Comparison of ENCODE assay signal across 8 mouse cellular contexts in the genomic region with DNA sequence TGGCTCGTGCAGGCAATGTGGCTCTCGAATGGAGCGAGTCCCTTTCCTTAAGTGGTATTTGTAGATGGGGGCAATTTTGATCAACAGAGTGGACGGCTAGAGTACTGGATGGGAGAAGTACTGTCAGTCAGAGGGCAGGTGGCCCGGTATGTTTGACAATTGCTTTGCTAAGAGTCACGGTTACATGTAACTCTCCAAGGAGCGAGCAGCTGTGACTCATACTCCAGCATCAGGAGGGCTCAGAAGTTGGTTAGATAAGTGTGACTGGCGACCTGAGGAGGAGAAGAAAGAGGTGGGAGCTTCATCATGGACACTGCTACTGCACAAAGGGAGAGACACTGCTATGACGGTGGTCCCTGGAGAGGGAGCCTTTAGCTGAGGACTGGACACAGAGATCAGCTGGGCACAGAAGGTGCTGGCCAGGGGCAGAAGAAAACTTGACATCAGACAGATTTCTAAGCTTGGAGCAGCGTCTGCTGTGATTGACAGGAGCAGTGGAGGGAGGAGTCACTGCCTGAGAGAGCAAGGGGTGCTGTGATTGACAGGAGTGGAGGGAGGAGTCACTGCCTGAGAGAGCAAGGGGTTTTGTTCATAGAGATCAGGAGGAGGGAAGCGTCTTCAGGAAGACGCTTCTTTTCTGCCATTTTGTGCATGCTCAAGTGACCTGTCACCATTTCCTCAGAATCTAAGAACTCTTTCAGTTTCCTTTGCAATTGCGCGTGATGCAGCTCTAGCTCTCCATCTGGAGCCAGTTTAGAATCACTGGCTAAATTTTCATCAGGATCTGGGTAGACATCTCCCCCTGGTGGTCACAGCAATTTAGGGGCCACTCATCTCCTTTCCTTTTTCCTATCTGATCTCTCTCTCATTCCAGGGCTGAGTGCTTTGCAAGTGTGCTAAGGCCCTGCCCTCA. TPM values are rescaled to one million over a fixed set of nuclear protein-coding genes. Genes with fewer than 3 reads are reported as not detected.
DNase-seq lines count a peak whose midpoint lies in the region; ATAC-seq and TF ChIP-seq lines count a peak whose summit lies in the region.

No protein-coding gene starts in this region.

- H3K36me3 ChIP-seq in heart, embryonic 11.5 days (ENCODE audit: control insufficient read depth, insufficient read depth, low read length), result no peaks in the 10 kb centered on the region
- no peaks in the 10 kb centered on the region for H3K36me3 ChIP-seq in kidney, embryonic 14.5 days (ENCODE audit: control insufficient read depth, insufficient read depth, low read length)
- no peaks in the 10 kb centered on the region for H3K36me3 ChIP-seq in limb, embryonic 14.5 days (ENCODE audit: control insufficient read depth, insufficient read depth, low read length)
- H3K36me3 ChIP-seq in midbrain, embryonic 16.5 days (ENCODE audit: control insufficient read depth, insufficient read depth, low read length), result no peaks in the 10 kb centered on the region

- WGBS in heart, embryonic 11.5 days (ENCODE audit: insufficient replicate concordance), result 43% methylated on average over 14 of the region's 14 CpGs
- WGBS in kidney, embryonic 14.5 days, result 61% methylated on average over 14 of the region's 14 CpGs
- WGBS in limb, embryonic 14.5 days, result 58% methylated on average over 14 of the region's 14 CpGs
- WGBS in midbrain, embryonic 16.5 days, result 61% methylated on average over 14 of the region's 14 CpGs

- ATAC-seq in heart, embryonic 11.5 days (replicated peaks; ENCODE audit: insufficient number of reproducible peaks, low FRiP score, low TSS enrichment), result peak; percentile 75; the same call in 1 of the 2 replicates
- ATAC-seq in kidney, embryonic 14.5 days (ENCODE audit: low FRiP score, low TSS enrichment), result peak; percentile 55
- ATAC-seq in limb, embryonic 14.5 days (ENCODE audit: low FRiP score, low read depth), result peak; percentile 67
- peak; percentile 80 for ATAC-seq in midbrain, embryonic 16.5 days

- 0 out of 2 replicates have a peak overlapping the region, but pooled peaks have one; percentile 43 for H3K9ac ChIP-seq in heart, embryonic 11.5 days (ENCODE audit: low read depth, low read length)
- peak overlapping the region; percentile 12; the same call in 1 of the 2 replicates for H3K9ac ChIP-seq in kidney, embryonic 14.5 days (ENCODE audit: low read depth, low read length)
- H3K9ac ChIP-seq in limb, embryonic 14.5 days (ENCODE audit: low read depth, low read length, severe bottlenecking), result no peak overlapping the region
- H3K9ac ChIP-seq in midbrain, embryonic 16.5 days (ENCODE audit: low read depth, low read length), result no peak overlapping the region; the same call in 1 of the 2 replicates

- TF ChIP-seq POLR2A in bone marrow macrophage, adult 2 months (IDR thresholded peaks at IDR 0.05; ENCODE audit: borderline replicate concordance, low read depth, low read length), result no peak
- no peak for TF ChIP-seq POLR2A in embryonic fibroblast, embryonic 13.5 days (IDR thresholded peaks at IDR 0.05; ENCODE audit: low read depth, low read length)
- no peak for TF ChIP-seq POLR2A in limb, embryonic 14.5 days (IDR thresholded peaks at IDR 0.05; ENCODE audit: borderline replicate concordance, extremely low read depth, insufficient read depth, insufficient read length)

- peak overlapping the region; percentile 28; the same call in 1 of the 2 replicates for H3K4me3 ChIP-seq in bone marrow macrophage, adult 2 months (ENCODE audit: insufficient read depth, low read length)
- H3K4me3 ChIP-seq in embryonic fibroblast, embryonic 13.5 days (ENCODE audit: insufficient read depth, low read length), result peak overlapping the region; percentile 9; the same call in 1 of the 2 replicates
- H3K4me3 ChIP-seq in heart, embryonic 11.5 days (ENCODE audit: low read depth, low read length), result peak overlapping the region; percentile 32
- H3K4me3 ChIP-seq in kidney, embryonic 14.5 days (ENCODE audit: low read length), result peak overlapping the region; percentile 12; the same call in 1 of the 2 replicates
- H3K4me3 ChIP-seq in limb, embryonic 14.5 days (replicated peaks; ENCODE audit: low read length), result peak overlapping the region; percentile 21; the same call in 1 of the 2 replicates
- H3K4me3 ChIP-seq in midbrain, embryonic 16.5 days (ENCODE audit: low read depth, low read length), result peak overlapping the region; percentile 16; the same call in 1 of the 2 replicates

- 0 out of 2 replicates have a peak overlapping the region, but pooled peaks have one; percentile 27 for H3K27ac ChIP-seq in bone marrow macrophage, adult 2 months (ENCODE audit: insufficient read depth, low read depth, low read length)
- H3K27ac ChIP-seq in embryonic fibroblast, embryonic 13.5 days (ENCODE audit: insufficient read depth, low read length), result no peak overlapping the region
- no peak overlapping the region for H3K27ac ChIP-seq in heart, embryonic 11.5 days (ENCODE audit: low read depth, low read length)
- no peak overlapping the region for H3K27ac ChIP-seq in kidney, embryonic 14.5 days (ENCODE audit: low read depth, low read length)
- no peak overlapping the region for H3K27ac ChIP-seq in limb, embryonic 14.5 days (replicated peaks; ENCODE audit: low read depth, low read length)
- no peak overlapping the region for H3K27ac ChIP-seq in midbrain, embryonic 16.5 days (ENCODE audit: low read length)

- no peaks in the 10 kb centered on the region for H3K27me3 ChIP-seq in heart, embryonic 11.5 days (ENCODE audit: control insufficient read depth, insufficient read depth, low read length)
- no peaks in the 10 kb centered on the region for H3K27me3 ChIP-seq in kidney, embryonic 14.5 days (ENCODE audit: control insufficient read depth, insufficient read depth, low read length)
- H3K27me3 ChIP-seq in limb, embryonic 14.5 days (ENCODE audit: control insufficient read depth, insufficient read depth, low read length), result no peaks in the 10 kb centered on the region
- no peaks in the 10 kb centered on the region for H3K27me3 ChIP-seq in midbrain, embryonic 16.5 days (ENCODE audit: control insufficient read depth, insufficient read depth, low read depth, low read length)

- peak overlapping the region; percentile 67 for H3K4me2 ChIP-seq in heart, embryonic 11.5 days
- peak overlapping the region; percentile 36 for H3K4me2 ChIP-seq in kidney, embryonic 14.5 days (replicated peaks; ENCODE audit: low read depth, low read length)
- H3K4me2 ChIP-seq in limb, embryonic 14.5 days (replicated peaks; ENCODE audit: low read depth, low read length, severe bottlenecking), result peak overlapping the region; percentile 31; the same call in 1 of the 2 replicates
- peak overlapping the region; percentile 44 for H3K4me2 ChIP-seq in midbrain, embryonic 16.5 days (ENCODE audit: low read length)

- H3K4me1 ChIP-seq in bone marrow macrophage, adult 2 months (ENCODE audit: control insufficient read depth, insufficient read depth, low read length), result peaks cover 10% of the 10 kb centered on the region
- H3K4me1 ChIP-seq in embryonic fibroblast, embryonic 13.5 days (ENCODE audit: control insufficient read depth, insufficient read depth, low read length), result peaks cover 5% of the 10 kb centered on the region
- H3K4me1 ChIP-seq in heart, embryonic 11.5 days (ENCODE audit: control insufficient read depth, insufficient read depth, low read length), result no peaks in the 10 kb centered on the region
- no peaks in the 10 kb centered on the region for H3K4me1 ChIP-seq in kidney, embryonic 14.5 days (ENCODE audit: control insufficient read depth, insufficient read depth, low read length)
- H3K4me1 ChIP-seq in limb, embryonic 14.5 days (ENCODE audit: control insufficient read depth, insufficient read depth, low read length), result no peaks in the 10 kb centered on the region
- 0 out of 2 replicates have a peak, but pooled peaks cover 2% of the 10 kb centered on the region for H3K4me1 ChIP-seq in midbrain, embryonic 16.5 days (ENCODE audit: control insufficient read depth, insufficient read depth, low read length)

- H3K9me3 ChIP-seq in heart, embryonic 11.5 days (replicated peaks; ENCODE audit: control insufficient read depth, low read length), result no peaks in the 10 kb centered on the region
- no peaks in the 10 kb centered on the region for H3K9me3 ChIP-seq in kidney, embryonic 14.5 days (ENCODE audit: control insufficient read depth, low read length)
- H3K9me3 ChIP-seq in limb, embryonic 14.5 days (ENCODE audit: control insufficient read depth, low read length), result no peaks in the 10 kb centered on the region
- H3K9me3 ChIP-seq in midbrain, embryonic 16.5 days (replicated peaks; ENCODE audit: control insufficient read depth, low read length, poor library complexity, severe bottlenecking), result no peaks in the 10 kb centered on the region

- peak; percentile 83 for DNase-seq in CD4-positive helper T cell, adult 2 months (ENCODE audit: low read depth, low spot score)
- peak; percentile 85 for DNase-seq in limb, embryonic 14.5 days (ENCODE audit: low spot score)
- peak; percentile 47 to 74 for DNase-seq in spleen, postnatal 10 days (ENCODE audit: low spot score in 2 of 2)

- no peak for TF ChIP-seq CTCF in bone marrow macrophage, adult 2 months (IDR thresholded peaks at IDR 0.05; ENCODE audit: low read depth, low read length)
- TF ChIP-seq CTCF in embryonic fibroblast, embryonic 13.5 days (IDR thresholded peaks at IDR 0.05; ENCODE audit: borderline replicate concordance, insufficient read depth, low read length), result no peak

RNA-seq across cellular contexts. Expression of a gene that starts 22.9 kb away (rescaled TPM):
- polyA plus RNA-seq in bone marrow macrophage, adult 2 months (2012; ENCODE audit: insufficient read depth, insufficient read length, missing spikeins), result not detected in 2 replicates
- polyA plus RNA-seq in embryonic fibroblast, embryonic 13.5 days (2011; ENCODE audit: insufficient read length, low read depth, missing spikeins), result 0.20 TPM in 1 of 2 replicates, not detected in the other
- polyA plus RNA-seq in heart, embryonic 11.5 days (2014; fragmentation: Nextera tagmentation; extraction: Ambion mirVana), result 4.0 and 4.1 TPM in 2 replicates
- polyA plus RNA-seq in kidney, embryonic 14.5 days (2014; fragmentation: Nextera tagmentation; extraction: Ambion mirVana), result 0.41 and 0.54 TPM in 2 replicates
- 0.16 and 0.46 TPM in 2 replicates for polyA plus RNA-seq in limb, embryonic 14.5 days (2012; rRNA removed)
- 0.21 and 0.33 TPM in 2 replicates for polyA plus RNA-seq in limb, embryonic 14.5 days (2014; fragmentation: Nextera tagmentation; extraction: Ambion mirVana)
- polyA plus RNA-seq in midbrain, embryonic 16.5 days (2015; fragmentation: Nextera tagmentation; extraction: Ambion mirVana), result 0.30 and 0.40 TPM in 2 replicates

Comparison
In these comparisons a context has a peak if more than half of its experiments do, and no peak if none do; other contexts are left out.
1. H3K9ac ChIP-seq: peak in heart, embryonic 11.5 days (single experiment) and kidney, embryonic 14.5 days (single experiment); none in limb, embryonic 14.5 days (single experiment) and midbrain, embryonic 16.5 days (single experiment).
2. Peak in every context shown above with its lines, with median percentiles within 50 percentile points of each other: DNase-seq, H3K4me3 ChIP-seq, ATAC-seq and H3K4me2 ChIP-seq.